Mouse (Mus musculus): ENCODE results near the gene Strip2. TPM values are rescaled to one million over a fixed set of nuclear protein-coding genes. Genes with fewer than 3 reads are reported as not detected.

The Strip2 gene
- polyA plus RNA-seq, 1 experiment from 2014 or later, result 5.1 TPM

Small RNA genes within 50 kb of the gene (microRNA-seq; reads per million reads assigned to microRNA genes)
- gene Gm23049, result not detected

Other genes with a start within 250 kb of the Strip2 start
- 11.9 and 14.4 TPM in 2 replicates for gene Tspan33, start 222.8 kb upstream of the Strip2 start, polyA plus RNA-seq (2015; fragmentation: Nextera tagmentation; extraction: Ambion mirVana)
- gene Smo, start 181.5 kb upstream of the Strip2 start, polyA plus RNA-seq (2015; fragmentation: Nextera tagmentation; extraction: Ambion mirVana), result 14.7 and 15.7 TPM in 2 replicates
- 20.2 and 20.7 TPM in 2 replicates for gene Ahcyl2, start 149.0 kb upstream of the Strip2 start, polyA plus RNA-seq (2015; fragmentation: Nextera tagmentation; extraction: Ambion mirVana)
- 36.5 and 38.0 TPM in 2 replicates for gene Nrf1, start 131.0 kb downstream of the Strip2 start, polyA plus RNA-seq (2015; fragmentation: Nextera tagmentation; extraction: Ambion mirVana)

All from hindbrain, embryonic 15.5 days (tissue).